Mouse (Mus musculus): ENCODE measurements around the gene Hdac9. TPM values are rescaled to one million over a fixed set of nuclear protein-coding genes. Genes with fewer than 3 reads are reported as not detected.

Hdac9 gene
- total and polyA plus RNA-seq, 3 experiments = 0.03 to 0.19 TPM; not detected in 1

DNA sequence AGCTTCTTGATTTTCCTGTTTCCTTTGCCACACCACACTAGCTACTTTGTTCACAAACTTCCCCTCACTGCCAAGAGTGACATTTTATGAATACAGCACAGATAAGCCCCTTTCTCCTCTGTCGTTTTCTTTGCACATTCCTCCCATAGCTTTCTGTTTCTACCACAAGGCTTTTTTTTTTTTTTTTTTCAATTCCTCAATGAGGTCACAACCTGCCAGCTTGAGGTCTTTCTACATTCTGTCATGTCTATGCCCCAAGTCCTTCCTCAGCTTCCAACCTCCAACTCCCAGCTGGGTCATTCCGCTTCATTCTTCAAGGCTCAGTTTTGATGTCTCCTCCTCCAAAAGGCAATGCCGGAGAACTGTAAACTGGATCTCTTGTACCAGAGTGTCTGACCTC lies 611.4 kb downstream of the Hdac9 start:
- H3K9me3 ChIP-seq (replicated peaks; ENCODE audit: insufficient read depth, low read length) = no peaks in the 10 kb centered on the region
- no peak overlapping the region for H3K9ac ChIP-seq (ENCODE audit: control insufficient read depth, low read depth, low read length, poor library complexity, severe bottlenecking)
- no peaks in the 10 kb centered on the region for H3K4me1 ChIP-seq (ENCODE audit: control insufficient read depth in 1 of 2, insufficient read depth in 2 of 2, low read length in 2 of 2)
- DNase-seq (ENCODE audit: low read depth, low spot score) = no peak
- no peak overlapping the region for H3K4me3 ChIP-seq (ENCODE audit: control insufficient read depth in 1 of 2, insufficient read depth in 1 of 2, low read depth in 2 of 2, low read length in 2 of 2)
- no peaks in the 10 kb centered on the region for H3K27me3 ChIP-seq (ENCODE audit: control insufficient read depth in 1 of 2, insufficient read depth in 2 of 2, low read length in 2 of 2)
- no peak overlapping the region for H3K27ac ChIP-seq (ENCODE audit: control insufficient read depth, low read depth, low read length)
- no peaks in the 10 kb centered on the region for H3K79me2 ChIP-seq (ENCODE audit: control insufficient read depth, insufficient read depth, low read length, poor library complexity)
- H3K36me3 ChIP-seq (ENCODE audit: control insufficient read depth in 1 of 2, insufficient read depth in 2 of 2, low read length in 2 of 2) = no peaks in the 10 kb centered on the region
- TF ChIP-seq RAD21 (IDR thresholded peaks at IDR 0.05; ENCODE audit: low read depth, low read length) (no peak), USF1 (IDR thresholded peaks at IDR 0.05; ENCODE audit: low read depth, low read length) (no peak), MYB (IDR thresholded peaks at IDR 0.05; ENCODE audit: low read depth, low read length) (no peak), TBP (IDR thresholded peaks at IDR 0.05; ENCODE audit: low read depth, low read length) (no peak), MXI1 (IDR thresholded peaks at IDR 0.05; ENCODE audit: low read depth, low read length) (no peak), BHLHE40 (IDR thresholded peaks at IDR 0.05; ENCODE audit: borderline replicate concordance, low read depth, low read length) (no peak)

DNA sequence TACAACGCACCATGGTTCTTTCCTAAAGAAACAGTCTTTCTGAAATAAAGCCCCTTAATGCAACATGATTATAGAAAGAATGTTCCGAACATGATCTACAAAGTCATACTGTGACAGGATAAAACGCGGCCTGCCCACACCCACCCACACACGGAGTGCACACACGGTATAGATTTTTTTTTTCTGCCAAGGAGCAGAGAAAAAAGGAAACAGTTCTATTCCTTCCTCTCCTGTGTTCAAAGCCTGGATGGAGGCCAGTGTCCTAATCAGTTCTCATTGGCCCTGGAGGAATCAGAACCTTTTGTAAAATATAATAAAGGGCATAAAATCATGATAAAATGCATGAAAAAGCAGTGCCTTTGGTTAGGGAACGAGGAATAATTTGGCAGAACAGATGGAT lies 624.5 kb downstream of the Hdac9 start:
- Histone ChIP-seq H3K79me2 (ENCODE audit: control insufficient read depth, insufficient read depth, low read length, poor library complexity) (no peaks in the 10 kb centered on the region), H3K9me3 (replicated peaks; ENCODE audit: insufficient read depth, low read length) (no peaks in the 10 kb centered on the region), H3K9ac (ENCODE audit: control insufficient read depth, low read depth, low read length, poor library complexity, severe bottlenecking) (no peak overlapping the region), H3K27ac (ENCODE audit: control insufficient read depth, low read depth, low read length) (no peak overlapping the region), H3K27me3 (ENCODE audit: control insufficient read depth in 1 of 2, insufficient read depth in 2 of 2, low read length in 2 of 2) (no peaks in the 10 kb centered on the region), H3K4me3 (ENCODE audit: control insufficient read depth in 1 of 2, insufficient read depth in 1 of 2, low read depth in 2 of 2, low read length in 2 of 2) (no peak overlapping the region), H3K4me1 (ENCODE audit: control insufficient read depth in 1 of 2, insufficient read depth in 2 of 2, low read length in 2 of 2) (no peaks in the 10 kb centered on the region), H3K36me3 (ENCODE audit: control insufficient read depth in 1 of 2, insufficient read depth in 2 of 2, low read length in 2 of 2) (no peaks in the 10 kb centered on the region)
- DNase-seq (ENCODE audit: low read depth, low spot score) = no peak
- TF ChIP-seq SIN3A (IDR thresholded peaks at IDR 0.05; ENCODE audit: low read length) = no peak
- no peak for TF ChIP-seq JUND (IDR thresholded peaks at IDR 0.05; ENCODE audit: low read depth, low read length)
- no peak for TF ChIP-seq POLR2AphosphoS2 (IDR thresholded peaks at IDR 0.05; ENCODE audit: low read length)
- no peak for TF ChIP-seq TBP (IDR thresholded peaks at IDR 0.05; ENCODE audit: low read depth, low read length)
- no peak for TF ChIP-seq UBTF (IDR thresholded peaks at IDR 0.05; ENCODE audit: borderline replicate concordance, insufficient read depth, low read depth, low read length)
- TF ChIP-seq E2F4 (IDR thresholded peaks at IDR 0.05; ENCODE audit: borderline replicate concordance, low read depth, low read length) = no peak
- TF ChIP-seq TCF12 (IDR thresholded peaks at IDR 0.05; ENCODE audit: low read depth, low read length) = no peak
- no peak for TF ChIP-seq EP300 (IDR thresholded peaks at IDR 0.05; ENCODE audit: low read depth in 1 of 2, low read length in 2 of 2)
- no peak for TF ChIP-seq NELFE (IDR thresholded peaks at IDR 0.05; ENCODE audit: low read depth, low read length)
- no peak for TF ChIP-seq ZNF384 (IDR thresholded peaks at IDR 0.05; ENCODE audit: low read depth, low read length)
- TF ChIP-seq ZMIZ1 (IDR thresholded peaks at IDR 0.05; ENCODE audit: low read depth, low read length) = no peak
- TF ChIP-seq CTCF (IDR thresholded peaks at IDR 0.05 in 2 of 3, conservative IDR thresholded peaks at IDR 0.05 in 1 of 3; ENCODE audit: control insufficient read depth in 1 of 3, insufficient read depth in 1 of 3, low read depth in 2 of 3, low read length in 3 of 3, poor library complexity in 1 of 3, severe bottlenecking in 1 of 3) = no peak
- no peak for TF ChIP-seq POLR2A (IDR thresholded peaks at IDR 0.05; ENCODE audit: control insufficient read depth in 1 of 2, insufficient read depth in 1 of 2, low read depth in 1 of 2, low read length in 2 of 2, poor library complexity in 1 of 2)
